Mouse (Mus musculus) E14TG2a.4 (cell line): ENCODE results near the gene Npm3.

Experiments used
- H3K27me3 ChIP-seq: 2 replicates; pipeline ENCODE4 v1.6.1; 2014; ENCODE audit warnings: low read length, control low read depth; ENCODE audit not compliant: insufficient read depth
- H3K36me3 ChIP-seq: 2 replicates; pipeline ENCODE4 v1.6.1; 2014; ENCODE audit warnings: low read length, control low read depth; ENCODE audit not compliant: insufficient read depth
- H3K4me1 ChIP-seq: replicated peaks from 2 replicates; pipeline ENCODE4 v1.6.1; 2014; ENCODE audit warnings: low read depth, low read length, control low read depth
- H3K4me3 ChIP-seq: replicated peaks from 2 replicates; pipeline ENCODE4 v1.5.1; 2014; ENCODE audit warnings: mild to moderate bottlenecking, low read length
- H3K9me3 ChIP-seq: 2 replicates; pipeline ENCODE4 v1.6.1; 2014; ENCODE audit warnings: low read length, control low read depth
- CTCF ChIP-seq: conservative IDR thresholded peaks from 2 replicates; pipeline ENCODE4 v1.5.1; 2014; ENCODE audit warnings: low read length
- NANOG ChIP-seq: IDR thresholded peaks from 2 replicates; pipeline ENCODE4 v1.6.1; 2014; ENCODE audit warnings: borderline replicate concordance, low read length, mixed read lengths
- POU5F1 ChIP-seq: IDR thresholded peaks from 2 replicates; pipeline ENCODE4 v1.6.1; 2014; ENCODE audit warnings: low read length, borderline replicate concordance

The Npm3 gene

GRCm38 (mm10) chr19:45740233-45740632, 9.2 kb downstream of the Npm3 start:
- no peak for TF ChIP-seq NANOG
- TF ChIP-seq POU5F1 = no peak
- TF ChIP-seq CTCF = no peak
- no peak overlapping the region for H3K4me3 ChIP-seq
- H3K9me3 ChIP-seq = no peaks in the 10 kb centered on the region
- peaks cover 95% of the 10 kb centered on the region for H3K27me3 ChIP-seq
- H3K4me1 ChIP-seq = peaks cover 37% of the 10 kb centered on the region
- no peaks in the 10 kb centered on the region for H3K36me3 ChIP-seq

GRCm38 (mm10) chr19:45738521-45738920, 10.9 kb downstream of the Npm3 start:
- peaks cover 36% of the 10 kb centered on the region for H3K4me1 ChIP-seq
- H3K4me3 ChIP-seq = no peak overlapping the region

GRCm38 (mm10) chr19:45737846-45738484, 11.4 kb downstream of the Npm3 start:
- peaks cover 36% of the 10 kb centered on the region for H3K4me1 ChIP-seq
- H3K27me3 ChIP-seq = peaks cover 96% of the 10 kb centered on the region
- peak overlapping the region; percentile 64; the same call in 1 of the 2 replicates for H3K4me3 ChIP-seq
- H3K9me3 ChIP-seq = no peaks in the 10 kb centered on the region
- TF ChIP-seq NANOG = no peak
- TF ChIP-seq POU5F1 = no peak
- no peak for TF ChIP-seq CTCF
- no peaks in the 10 kb centered on the region for H3K36me3 ChIP-seq

More at GRCm38 (mm10) chr19:45738521-45738920, 10.9 kb downstream of the Npm3 start:
- H3K27me3 ChIP-seq = peaks cover 96% of the 10 kb centered on the region
- H3K36me3 ChIP-seq = no peaks in the 10 kb centered on the region
- no peaks in the 10 kb centered on the region for H3K9me3 ChIP-seq
- TF ChIP-seq CTCF (no peak), POU5F1 (no peak), NANOG (no peak)

GRCm38 (mm10) chr19:45737208-45737845, 12.1 kb downstream of the Npm3 start:
- Histone ChIP-seq H3K36me3 (no peaks in the 10 kb centered on the region), H3K4me3 (peak overlapping the region; percentile 64), H3K4me1 (peaks cover 42% of the 10 kb centered on the region), H3K27me3 (peaks cover 99% of the 10 kb centered on the region), H3K9me3 (no peaks in the 10 kb centered on the region)
- TF ChIP-seq NANOG = no peak
- TF ChIP-seq CTCF = no peak
- TF ChIP-seq POU5F1 = no peak

GRCm38 (mm10) chr19:45736855-45737207, 12.6 kb downstream of the Npm3 start:
- TF ChIP-seq NANOG (no peak), POU5F1 (no peak), CTCF (no peak)
- H3K4me3 ChIP-seq = peak overlapping the region; percentile 64
- no peaks in the 10 kb centered on the region for H3K9me3 ChIP-seq
- peaks cover 41% of the 10 kb centered on the region for H3K4me1 ChIP-seq
- no peaks in the 10 kb centered on the region for H3K36me3 ChIP-seq
- peaks cover 98% of the 10 kb centered on the region for H3K27me3 ChIP-seq

- H3K27me3 ChIP-seq = peaks cover 95% of the 10 kb centered on the region
- peaks cover 41% of the 10 kb centered on the region for H3K4me1 ChIP-seq
- no peaks in the 10 kb centered on the region for H3K36me3 ChIP-seq
- TF ChIP-seq POU5F1 (no peak), CTCF (no peak), NANOG (no peak)
- no peaks in the 10 kb centered on the region for H3K9me3 ChIP-seq
- H3K4me3 ChIP-seq = no peak overlapping the region
These were observed 13.2 kb downstream of the Npm3 start for GRCm38 (mm10) chr19:45736241-45736640.

- Histone ChIP-seq H3K27me3 (peaks cover 93% of the 10 kb centered on the region), H3K4me3 (no peak overlapping the region), H3K9me3 (no peaks in the 10 kb centered on the region), H3K4me1 (peaks cover 37% of the 10 kb centered on the region), H3K36me3 (no peaks in the 10 kb centered on the region)
- no peak for TF ChIP-seq POU5F1
- no peak for TF ChIP-seq NANOG
- no peak for TF ChIP-seq CTCF
These were observed 14.6 kb downstream of the Npm3 start for GRCm38 (mm10) chr19:45734762-45735161.

- Histone ChIP-seq H3K4me3 (no peak overlapping the region), H3K9me3 (no peaks in the 10 kb centered on the region), H3K4me1 (peaks cover 37% of the 10 kb centered on the region), H3K27me3 (peaks cover 89% of the 10 kb centered on the region), H3K36me3 (no peaks in the 10 kb centered on the region)
- TF ChIP-seq NANOG (no peak), CTCF (no peak), POU5F1 (no peak)
These were observed 15.2 kb downstream of the Npm3 start for GRCm38 (mm10) chr19:45734191-45734590.

- Histone ChIP-seq H3K27me3 (peaks cover 88% of the 10 kb centered on the region), H3K9me3 (no peaks in the 10 kb centered on the region), H3K36me3 (no peaks in the 10 kb centered on the region), H3K4me1 (peaks cover 37% of the 10 kb centered on the region), H3K4me3 (no peak overlapping the region)
- TF ChIP-seq CTCF = no peak
- TF ChIP-seq POU5F1 = no peak
- no peak for TF ChIP-seq NANOG
These were observed 15.8 kb downstream of the Npm3 start for GRCm38 (mm10) chr19:45733564-45733963.
